Mouse (Mus musculus) left cerebral cortex, adult 11 months (tissue): ENCODE measurements around the gene Gpr152.

Experiments used
- DNase-seq: peaks from one replicate; pipeline ENCODE4 v3.0.0; 2022; ENCODE audit warnings: low spot score

Gpr152 gene

DNA sequence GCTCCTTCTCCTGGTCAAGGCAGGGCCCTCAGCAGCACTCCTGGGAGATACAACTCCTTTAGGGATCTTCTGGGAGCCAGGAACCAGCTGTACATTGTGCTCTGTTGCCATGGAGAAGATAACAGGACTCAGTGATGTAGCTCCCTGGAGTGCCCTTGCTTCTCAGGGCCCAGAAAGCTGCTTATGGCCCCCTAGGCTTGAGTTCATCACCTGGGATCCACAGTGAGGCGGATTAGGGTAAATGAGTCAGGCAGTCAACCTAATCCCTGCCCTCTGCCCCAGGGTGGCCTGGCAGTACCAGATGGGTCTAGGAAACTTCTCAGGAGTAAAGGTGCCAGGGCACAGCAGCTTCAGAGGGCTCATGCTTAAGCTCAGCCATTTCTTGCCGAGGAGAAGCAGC is at the start of gene Gpr152:
Gene Gpr152, plus strand, starts transcription at position 342 of the 400 bp plus-strand sequence.
- DNase-seq, result no peak

DNA sequence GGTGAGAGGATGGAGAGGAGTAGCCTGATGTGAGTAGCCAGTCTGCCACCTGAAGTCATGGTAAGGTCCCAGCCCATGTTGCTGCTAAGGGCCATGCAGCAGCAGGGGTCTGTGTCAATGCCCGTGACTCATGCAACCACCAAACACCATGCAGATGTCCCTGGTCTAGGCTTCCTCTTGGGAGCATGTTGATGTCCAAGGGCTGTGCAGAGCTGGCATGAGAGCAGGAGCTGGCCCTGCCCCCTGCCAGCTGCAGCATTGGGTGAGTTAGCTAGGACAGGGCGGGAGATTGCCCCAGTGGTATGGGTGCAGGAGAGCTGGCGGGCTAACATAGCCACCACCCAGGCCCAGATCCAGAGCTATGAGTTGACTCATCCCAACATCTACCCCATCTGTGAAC is 49.1 kb upstream of the Gpr152 start:
- DNase-seq, result no peak

DNA sequence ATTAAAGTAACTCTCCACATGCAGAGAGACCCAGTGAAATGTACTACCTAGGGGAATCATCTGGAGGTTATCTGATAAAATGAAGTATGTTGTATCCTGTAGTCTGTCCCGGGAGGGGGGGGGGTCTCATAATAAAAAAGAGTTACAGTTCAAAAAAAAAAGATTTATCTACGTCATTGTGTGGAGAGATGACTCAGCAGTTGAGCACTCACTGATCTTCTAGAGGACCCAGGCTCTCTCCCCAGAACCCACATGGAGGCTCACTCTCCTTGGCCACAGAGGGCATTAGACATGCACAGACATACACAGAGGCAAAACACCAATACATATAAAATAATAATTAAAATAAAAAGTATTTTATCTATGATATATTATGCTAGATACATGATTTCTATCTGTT is 48.2 kb upstream of the Gpr152 start:
- no peak for DNase-seq

DNA sequence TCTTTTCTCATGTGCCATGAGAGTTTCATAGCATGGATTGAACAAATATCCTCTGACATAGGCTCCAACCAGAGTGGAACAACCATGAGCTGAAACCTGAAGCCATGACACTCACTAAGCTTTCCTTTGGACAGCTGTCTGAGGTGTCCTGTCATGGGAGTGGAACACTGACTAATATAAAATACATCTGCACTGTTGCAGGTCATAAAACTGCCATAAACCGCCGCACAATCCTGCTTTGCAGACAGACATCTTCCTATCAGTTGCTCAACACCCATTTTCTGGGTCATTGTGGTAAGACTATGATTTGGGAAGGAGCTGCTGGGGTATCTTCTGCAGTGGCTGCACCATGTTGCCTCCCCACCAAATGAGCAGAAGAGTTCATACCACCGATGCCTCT is 46.8 kb upstream of the Gpr152 start:
- DNase-seq, result no peak

DNA sequence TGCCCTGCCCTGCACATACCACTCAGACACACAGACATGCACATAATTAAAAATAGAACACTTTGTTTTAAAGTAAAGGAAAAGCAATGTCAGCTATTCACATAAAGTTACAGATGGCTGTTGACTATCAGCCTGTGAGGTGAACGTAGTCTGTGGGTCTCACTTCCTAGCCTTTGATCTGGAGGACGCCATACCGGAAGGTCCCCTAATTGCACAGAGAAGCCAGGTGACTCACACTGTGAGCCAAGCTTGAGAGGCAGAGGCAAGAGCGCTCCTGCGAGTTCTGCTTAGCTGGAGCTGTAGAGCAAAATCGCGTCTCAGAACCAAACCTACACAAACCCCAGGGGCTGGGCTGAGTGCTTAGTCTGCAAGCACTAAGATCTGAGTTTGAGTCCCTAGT is 45.8 kb upstream of the Gpr152 start:
- DNase-seq, result no peak

DNA sequence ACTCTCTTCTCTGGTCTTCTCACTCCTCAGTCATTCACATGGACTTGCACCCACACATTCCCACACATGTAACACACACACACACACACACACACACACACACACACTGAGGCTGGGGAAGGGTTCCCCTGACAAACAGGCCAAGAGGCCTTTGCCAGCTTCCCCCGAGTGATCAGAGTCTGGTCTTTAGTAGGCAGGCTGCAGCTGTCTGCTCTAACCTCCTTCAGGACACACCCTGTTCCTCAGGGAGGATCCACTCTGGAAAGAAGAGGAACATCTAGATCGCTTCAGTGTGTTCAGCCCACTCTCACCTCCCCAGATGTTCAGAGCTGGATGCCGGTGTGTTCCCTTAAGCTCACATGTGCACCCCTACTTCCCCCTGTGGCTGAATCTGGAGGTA is 45.2 kb upstream of the Gpr152 start:
- DNase-seq, result no peak

DNA sequence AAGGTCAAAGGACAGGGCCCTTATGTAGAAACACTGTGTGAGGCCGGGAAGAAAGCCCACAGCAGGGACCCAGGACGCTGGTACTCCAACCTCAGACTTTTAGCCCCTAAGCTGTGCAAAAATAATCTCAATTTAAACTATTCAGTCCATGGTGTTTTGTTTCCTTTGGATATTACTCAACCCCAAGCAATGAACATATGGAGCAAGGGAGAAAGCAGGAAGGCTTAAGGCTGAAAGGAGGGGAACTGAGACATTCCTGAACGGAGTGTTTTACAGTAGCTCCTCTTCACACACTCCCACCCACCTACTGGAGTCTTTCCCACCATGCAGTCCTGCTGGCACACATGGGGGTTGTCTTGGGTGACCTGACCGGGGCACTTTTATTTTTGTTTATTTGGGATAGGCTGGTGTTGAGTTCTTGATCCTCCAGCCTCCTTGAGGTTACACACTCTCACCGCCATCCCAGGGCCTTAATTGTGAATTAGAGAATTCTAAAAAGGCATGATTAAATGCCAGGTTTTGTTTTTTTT is 44.7 kb upstream of the Gpr152 start:
- no peak for DNase-seq

DNA sequence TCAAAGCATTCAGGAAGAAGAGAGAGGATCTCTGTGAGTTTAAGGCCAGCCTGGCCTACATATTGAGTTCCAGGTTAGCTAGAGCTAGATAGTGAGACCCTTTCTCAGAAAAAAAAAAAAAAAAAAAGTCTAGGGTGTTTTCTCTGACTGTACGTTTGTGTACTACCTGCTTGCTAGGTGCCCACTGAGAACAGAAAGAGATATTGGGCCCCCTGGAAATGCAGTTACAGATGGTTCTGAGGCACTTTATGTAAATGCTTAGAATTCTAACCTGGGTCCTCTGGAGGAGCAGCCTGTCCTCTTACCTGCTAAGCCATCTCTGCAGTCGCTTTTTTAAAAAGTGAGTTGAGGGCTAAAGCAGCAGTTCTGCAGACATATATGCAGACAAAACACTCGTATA is 43.8 kb upstream of the Gpr152 start:
- no peak for DNase-seq

DNA sequence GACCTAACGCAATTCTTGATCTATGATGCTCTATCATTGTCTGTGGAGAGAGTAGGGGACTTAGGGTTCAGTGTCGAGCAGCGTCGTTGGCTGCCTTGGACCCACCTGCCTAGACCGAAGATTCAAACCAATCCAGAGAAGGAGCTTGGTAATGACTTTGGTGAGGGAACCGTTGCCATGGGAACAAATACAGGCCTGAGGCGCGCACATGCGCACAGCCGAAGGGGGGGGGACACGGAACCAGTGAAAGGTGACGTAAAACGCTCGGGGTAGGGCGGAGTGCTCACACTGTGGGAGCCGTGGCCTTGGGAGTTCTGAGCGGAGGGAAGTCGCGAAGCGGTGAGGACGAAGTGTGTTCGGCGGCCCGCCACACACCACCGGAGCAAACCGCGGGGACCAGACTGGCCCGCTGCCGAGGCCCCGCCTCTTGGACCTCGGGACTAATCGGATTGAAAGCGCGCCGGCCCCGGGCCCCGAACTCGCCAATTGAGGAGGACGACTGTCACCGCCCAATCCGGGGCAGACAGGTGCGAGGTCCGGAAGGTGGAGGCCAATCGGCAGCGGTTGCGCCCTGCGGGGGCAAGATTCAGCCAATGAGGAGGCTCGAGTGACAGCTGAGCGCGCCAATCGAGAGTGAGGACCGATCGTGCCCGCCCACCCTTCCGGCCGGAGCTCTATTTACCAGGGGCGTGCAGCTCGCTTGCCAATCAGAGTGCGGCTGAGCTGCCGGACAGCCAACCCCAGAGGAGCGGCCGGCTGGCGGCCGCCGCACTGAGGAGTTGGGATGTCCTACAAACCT is 42.7 kb upstream of the Gpr152 start, which contains the start of gene Cdk2ap2:
Gene Cdk2ap2, plus strand, starts transcription at position 541 of the 799 bp plus-strand sequence.
- peak; percentile 100 for DNase-seq

DNA sequence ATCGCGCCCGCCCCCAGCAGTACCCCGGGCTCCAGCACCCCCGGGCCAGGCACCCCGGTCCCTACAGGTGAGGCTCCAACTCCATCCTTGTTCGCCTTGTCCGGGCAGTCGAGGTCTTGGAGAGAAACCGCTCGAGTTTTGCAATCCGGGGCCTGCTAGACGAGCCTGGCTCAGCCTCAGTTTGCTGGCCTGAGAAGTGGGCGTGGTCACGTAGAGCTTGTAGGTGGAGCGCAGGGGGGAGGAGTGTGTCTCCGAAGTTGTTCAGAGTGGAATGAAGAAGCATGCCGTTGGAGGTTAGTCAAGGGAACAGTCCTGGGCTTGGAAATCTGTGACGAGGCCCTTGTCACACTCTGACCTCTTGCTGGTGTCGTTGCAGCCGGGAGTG is 42.2 kb upstream of the Gpr152 start:
- no peak for DNase-seq

DNA sequence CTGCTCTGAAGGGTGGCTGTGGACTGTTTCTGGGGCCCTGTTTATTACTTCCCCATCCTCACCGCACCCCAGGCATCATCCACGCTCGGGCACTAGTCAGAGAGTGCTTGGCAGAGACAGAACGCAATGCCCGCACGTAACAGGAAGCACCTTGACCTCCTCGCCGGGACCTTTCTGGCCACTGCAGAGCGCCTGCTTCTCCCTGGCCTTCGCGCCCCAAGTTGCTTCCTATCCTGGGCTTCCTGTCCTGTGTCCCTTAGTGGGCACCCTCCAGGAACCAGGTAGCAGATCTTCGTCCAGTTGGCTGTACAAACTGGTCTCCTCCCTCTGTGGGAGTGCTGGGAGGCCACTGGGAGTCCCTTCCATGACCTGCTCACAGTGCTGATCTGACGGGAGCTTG is 41.2 kb upstream of the Gpr152 start:
- no peak for DNase-seq

DNA sequence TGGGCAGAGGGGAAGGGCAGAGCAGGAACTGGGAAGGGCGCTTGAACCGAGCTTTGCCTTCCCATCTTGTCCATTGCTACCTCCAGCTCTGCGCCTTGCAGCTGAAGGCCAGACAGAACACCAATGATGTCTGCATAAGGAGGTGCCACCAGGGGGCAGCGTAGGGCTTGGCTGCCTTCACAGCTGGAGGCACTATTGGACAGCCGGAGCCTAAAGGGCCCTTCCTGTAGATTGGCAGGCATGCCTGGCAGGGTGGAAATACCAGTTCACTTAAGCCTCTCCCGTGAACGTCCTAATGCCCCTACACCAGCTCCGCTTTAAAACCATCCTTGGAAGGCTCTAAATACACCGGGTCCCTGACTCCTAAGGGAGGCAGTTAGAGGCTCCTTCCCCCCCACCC is 40.5 kb upstream of the Gpr152 start:
- DNase-seq, result peak; percentile 82

DNA sequence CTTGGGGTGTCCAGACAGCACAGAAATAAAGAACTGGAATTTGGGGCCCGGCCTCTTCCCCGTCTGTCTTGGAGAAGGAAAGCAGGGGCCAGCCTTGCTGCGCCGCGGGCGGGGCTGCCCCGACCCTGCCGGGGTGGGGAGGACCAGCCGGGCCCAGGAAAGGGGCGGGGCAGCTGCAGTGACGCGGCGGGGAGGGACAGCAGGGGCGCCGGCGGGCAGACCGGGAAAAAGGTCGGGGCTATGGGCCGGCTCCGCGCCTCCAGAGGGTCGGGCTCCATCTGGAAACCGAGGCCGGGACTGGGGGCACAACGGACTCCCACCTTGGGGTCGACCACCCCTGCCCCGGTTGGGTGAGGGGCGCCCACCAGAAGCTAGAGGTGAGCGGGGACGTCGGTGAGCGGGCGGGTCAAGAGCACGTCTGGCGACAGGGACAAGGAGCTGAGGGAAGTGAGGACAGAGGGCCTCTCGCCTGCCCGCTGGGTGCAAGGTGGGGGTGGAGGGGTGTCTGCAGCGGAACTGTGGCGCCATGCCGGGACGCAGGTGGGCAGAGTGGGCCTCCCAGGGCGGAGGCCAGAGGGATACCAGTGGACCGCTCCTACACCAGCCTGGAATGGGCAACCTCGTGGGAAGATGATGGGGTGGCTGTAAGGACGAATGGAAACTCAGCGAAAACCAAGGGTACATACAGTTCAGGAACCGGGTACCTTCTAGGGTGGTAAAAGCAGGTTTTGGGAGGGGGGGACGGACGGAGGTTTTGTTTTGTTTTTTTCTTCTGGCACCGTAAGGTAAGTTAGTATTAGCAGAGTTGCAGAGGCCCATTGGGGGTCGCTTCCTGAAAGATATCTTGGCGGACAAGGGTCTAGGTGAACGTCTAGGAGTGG is 39.5 kb upstream of the Gpr152 start, which contains the start of gene Pitpnm1:
Gene Pitpnm1, plus strand, starts transcription at position 162 of the 881 bp plus-strand sequence.
- DNase-seq, result no peak

DNA sequence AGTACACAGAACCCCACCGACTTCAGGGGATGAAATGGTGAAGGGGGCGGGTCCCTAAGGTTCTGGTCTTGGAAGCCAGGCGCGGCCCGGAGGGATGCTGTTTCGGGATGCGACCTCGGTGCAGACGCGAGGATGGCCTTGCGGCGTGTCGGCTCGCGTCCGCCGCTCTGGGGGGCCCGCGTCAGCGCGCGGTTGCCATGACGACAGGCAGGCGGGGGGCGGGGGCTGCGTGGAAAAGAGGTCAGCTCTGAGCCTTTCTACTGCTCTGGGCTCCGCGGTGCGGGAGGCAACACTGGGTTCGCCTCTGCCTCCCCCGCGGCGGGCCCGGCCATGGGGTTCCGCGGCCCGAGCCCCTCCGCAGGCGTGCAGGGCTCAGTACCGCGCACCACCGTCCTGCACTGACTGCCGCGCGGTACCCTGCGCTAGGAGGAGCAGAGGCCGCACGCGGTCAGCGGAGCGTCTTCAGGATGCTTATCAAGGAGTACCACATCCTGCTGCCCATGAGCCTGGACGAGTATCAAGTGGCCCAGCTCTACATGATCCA is 38.8 kb upstream of the Gpr152 start:
- peak; percentile 68 for DNase-seq

DNA sequence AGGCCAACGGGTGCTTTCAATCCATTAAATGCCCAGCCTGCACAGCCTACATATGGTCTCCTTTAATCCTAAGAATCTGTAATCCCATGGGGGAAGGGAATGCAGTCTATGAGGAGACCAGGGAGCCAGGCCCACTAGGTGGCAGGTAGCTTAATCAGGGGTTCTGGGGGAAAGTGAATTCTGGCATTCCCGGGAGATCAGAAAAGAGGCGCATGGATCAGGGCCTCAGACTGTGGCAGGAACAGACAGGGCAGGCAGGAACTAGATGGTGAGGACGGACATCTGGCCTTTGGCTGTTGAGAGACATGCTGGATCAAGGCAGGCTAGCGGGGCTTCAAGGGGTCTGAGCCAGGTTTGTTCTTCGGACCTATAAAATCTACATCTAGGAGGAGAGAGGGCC is 38.1 kb upstream of the Gpr152 start:
- DNase-seq, result no peak

DNA sequence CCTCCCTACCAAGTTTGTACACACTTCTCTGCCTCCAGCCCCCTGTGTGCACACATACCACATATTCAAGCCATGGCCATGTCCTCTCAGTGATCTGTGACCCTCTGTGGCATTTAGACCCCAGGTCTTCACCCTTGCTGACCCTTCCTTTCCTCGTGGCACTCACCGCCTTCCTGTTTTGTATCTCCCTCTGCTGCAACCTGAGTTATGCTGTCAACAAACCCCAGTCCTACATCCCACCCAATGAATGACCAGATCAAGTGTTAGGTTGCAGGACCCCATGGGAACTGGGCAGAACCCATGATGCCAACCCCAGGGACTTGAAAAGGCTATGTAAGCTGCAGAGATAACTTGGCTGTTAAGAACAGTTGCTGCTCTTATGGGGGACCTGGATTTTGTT is 37.5 kb upstream of the Gpr152 start:
- DNase-seq, result no peak

DNA sequence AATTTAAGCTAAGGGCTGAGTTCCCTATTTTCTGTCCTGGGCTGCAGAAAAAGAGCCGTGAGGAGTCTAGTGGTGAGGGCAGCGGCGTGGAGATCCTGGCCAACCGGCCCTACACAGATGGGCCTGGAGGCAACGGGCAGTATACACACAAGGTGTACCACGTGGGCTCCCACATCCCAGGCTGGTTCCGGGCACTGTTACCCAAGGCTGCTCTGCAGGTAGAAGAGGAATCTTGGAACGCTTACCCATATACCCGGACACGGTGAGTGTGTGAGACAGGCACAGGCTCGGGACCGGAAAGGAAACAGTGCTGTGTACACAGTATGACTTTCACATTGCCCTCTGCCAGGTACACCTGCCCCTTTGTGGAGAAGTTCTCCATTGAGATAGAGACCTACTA is 37.0 kb upstream of the Gpr152 start:
- no peak for DNase-seq

DNA sequence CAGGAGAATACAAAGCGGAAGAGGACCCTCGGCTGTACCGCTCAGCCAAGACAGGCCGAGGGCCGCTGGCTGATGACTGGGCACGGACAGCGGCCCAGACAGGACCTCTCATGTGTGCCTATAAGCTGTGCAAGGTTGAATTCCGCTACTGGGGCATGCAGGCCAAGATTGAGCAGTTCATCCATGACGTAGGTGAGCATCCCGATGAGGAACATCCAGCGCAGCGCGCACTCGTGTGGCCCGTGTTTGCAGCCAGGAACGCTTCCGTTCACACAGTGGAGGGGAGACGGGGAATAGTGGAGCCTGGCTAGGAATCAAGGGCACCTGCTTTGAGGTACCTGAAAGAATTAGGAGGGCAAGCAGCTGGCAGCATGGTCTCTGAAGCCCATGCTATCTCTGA is 36.3 kb upstream of the Gpr152 start:
- DNase-seq, result no peak

DNA sequence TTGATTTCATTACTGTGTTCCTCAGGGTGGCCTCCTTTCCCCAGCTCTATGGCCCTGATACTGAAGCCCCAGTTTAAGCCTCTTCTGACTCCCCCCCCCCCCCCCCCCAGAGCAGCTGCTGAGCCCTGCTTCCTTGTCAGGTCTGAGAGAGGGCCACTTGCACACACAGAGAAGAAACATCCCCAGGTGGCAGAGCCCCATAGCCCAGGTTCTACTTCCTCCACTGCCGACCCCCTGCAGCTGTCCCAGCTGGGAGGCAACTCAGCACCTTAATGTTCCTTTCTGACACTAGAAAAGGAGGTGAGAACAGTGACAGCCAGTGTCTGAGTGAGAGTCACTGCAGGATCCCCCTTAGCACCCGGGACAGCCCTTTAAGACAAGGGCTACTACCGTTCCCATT is 35.8 kb upstream of the Gpr152 start:
- no peak for DNase-seq

DNA sequence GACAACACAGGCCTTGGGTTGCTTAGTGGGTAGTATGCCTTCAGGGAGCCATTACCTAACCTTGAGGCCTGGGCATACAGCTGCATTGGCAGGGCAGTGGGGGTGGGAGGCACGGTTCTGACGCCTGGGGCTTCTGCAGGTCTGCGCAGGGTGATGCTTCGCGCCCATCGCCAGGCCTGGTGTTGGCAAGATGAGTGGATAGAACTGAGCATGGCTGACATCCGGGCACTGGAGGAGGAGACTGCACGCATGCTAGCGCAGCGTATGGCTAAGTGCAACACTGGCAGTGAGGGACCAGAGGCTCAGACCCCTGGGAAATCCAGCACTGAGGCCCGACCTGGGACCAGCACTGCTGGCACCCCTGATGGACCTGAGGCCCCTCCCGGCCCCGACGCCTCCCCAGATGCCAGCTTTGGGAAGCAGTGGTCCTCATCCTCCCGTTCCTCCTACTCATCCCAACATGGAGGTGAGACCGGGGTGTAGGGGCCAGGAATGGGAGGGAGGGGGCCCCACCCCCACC is 34.9 kb upstream of the Gpr152 start:
- no peak for DNase-seq

DNA sequence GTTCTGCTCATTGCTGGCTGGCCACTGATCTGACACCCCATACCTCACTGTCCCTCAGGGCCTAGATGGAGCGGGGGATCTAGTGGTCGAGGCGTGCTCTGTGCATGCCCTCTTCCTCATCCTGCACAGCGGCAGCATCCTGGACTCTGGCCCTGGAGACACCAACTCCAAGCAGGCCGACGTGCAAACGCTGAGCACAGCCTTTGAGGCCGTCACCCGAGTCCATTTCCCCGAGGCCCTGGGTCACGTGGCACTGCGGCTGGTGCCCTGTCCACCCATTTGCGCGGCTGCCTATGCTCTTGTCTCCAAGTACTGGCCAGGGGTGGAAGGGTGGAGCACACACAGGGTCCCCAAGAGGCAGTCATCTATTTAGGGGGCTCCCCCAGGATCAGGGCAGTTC is 32.9 kb upstream of the Gpr152 start:
- DNase-seq, result no peak

DNA sequence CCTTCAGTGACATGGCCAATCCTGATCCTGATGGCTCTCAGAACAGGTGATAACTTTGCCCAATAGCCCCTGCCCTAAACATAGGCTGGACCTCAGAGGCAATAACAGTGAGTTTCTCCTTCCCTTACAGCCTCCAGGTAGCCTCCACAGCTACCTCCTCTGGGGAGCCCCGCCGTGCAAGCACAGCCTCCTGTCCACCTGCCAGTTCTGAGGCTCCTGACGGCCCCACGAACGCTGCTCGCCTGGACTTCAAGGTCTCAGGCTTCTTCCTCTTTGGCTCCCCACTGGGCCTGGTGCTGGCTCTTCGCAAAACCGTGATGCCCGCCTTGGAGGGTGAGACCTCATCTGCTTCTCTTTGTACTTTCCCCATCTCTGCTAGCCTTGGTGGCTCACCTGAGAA is 31.1 kb upstream of the Gpr152 start:
- DNase-seq, result no peak
